18 mouse cellular contexts compared by ENCODE assay signal in the genomic region with DNA sequence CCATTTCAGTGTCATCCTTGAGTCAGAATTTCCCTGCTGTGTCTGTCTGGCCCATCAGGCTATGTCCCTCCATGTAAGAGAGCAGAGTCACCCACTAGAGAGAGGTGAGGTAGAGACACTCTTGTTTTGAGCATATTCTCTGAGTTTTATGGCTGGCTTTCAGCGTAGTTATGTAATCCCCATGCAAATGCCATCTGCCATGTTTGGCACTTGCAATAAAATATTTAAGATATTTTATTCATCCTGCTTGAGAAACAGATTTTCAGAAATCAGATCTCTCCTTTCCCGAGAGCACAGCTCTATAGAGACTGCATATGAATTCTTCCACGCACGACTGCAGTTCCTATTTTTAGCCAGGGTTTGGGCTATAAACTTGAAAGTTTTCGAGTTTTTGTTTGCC.
A peak's percentile ranks its signal among the peaks of the same experiment; 100 is the strongest.
DNase-seq lines count a peak whose midpoint lies in the region; ATAC-seq and TF ChIP-seq lines count a peak whose summit lies in the region.
"Had no signal": no experiment of that assay in that cellular context is flagged by ENCODE, and none has a peak within 500 bp of the region (broad histone marks: within the 10 kb centered on the region; RNA-seq: fewer than 3 reads in every experiment).

No protein-coding gene starts in this region.

- 84% methylated on average over 5 of the region's 5 CpGs for WGBS in hindbrain, embryonic 11.5 days

- no peaks in the 10 kb centered on the region for H3K27me3 ChIP-seq in hindbrain, embryonic 11.5 days (ENCODE audit: control insufficient read depth, insufficient read depth, low read length)
- H3K27me3 ChIP-seq: CH12.LX; liver, embryonic 13.5 days; neural tube, embryonic 12.5 days; Patski; stomach, embryonic 15.5 days had no signal

- H3K36me3 ChIP-seq in hindbrain, embryonic 11.5 days (ENCODE audit: control insufficient read depth, insufficient read depth, low read length), result no peaks in the 10 kb centered on the region
- H3K36me3 ChIP-seq: liver, embryonic 13.5 days; neural tube, embryonic 12.5 days; stomach, embryonic 15.5 days had no signal

- no peaks in the 10 kb centered on the region for H3K9me3 ChIP-seq in hindbrain, embryonic 11.5 days (ENCODE audit: control insufficient read depth, low read length)
- H3K9me3 ChIP-seq: liver, embryonic 13.5 days; neural tube, embryonic 12.5 days; stomach, embryonic 15.5 days had no signal

- H3K9ac ChIP-seq in hindbrain, embryonic 11.5 days (ENCODE audit: low read depth, low read length), result no peak overlapping the region
- H3K9ac ChIP-seq: hindbrain, embryonic 14.5 days; liver, embryonic 13.5 days; neural tube, embryonic 12.5 days; stomach, embryonic 15.5 days had no signal

- no peaks in the 10 kb centered on the region for H3K4me1 ChIP-seq in hindbrain, embryonic 11.5 days (replicated peaks; ENCODE audit: control insufficient read depth, insufficient read depth, low read length)
- H3K4me1 ChIP-seq: liver, embryonic 13.5 days; neural tube, embryonic 12.5 days; stomach, embryonic 15.5 days had no signal

- no peak for ATAC-seq in hindbrain, embryonic 11.5 days (ENCODE audit: low FRiP score)
- ATAC-seq in monocyte, adult 5-6 weeks (replicated peaks; ENCODE audit: insufficient number of reproducible peaks, low FRiP score, low TSS enrichment, poor library complexity, severe bottlenecking), result no peak
- ATAC-seq: Patski had no signal

- intact Hi-C loops in left cerebral cortex, adult 2 months (cut with DNase I), result loop anchor here (10.0 kb wide), 1 partner anchor 548 kb away; no protein-coding TSS in a partner anchor

- no peak for TF ChIP-seq CTCF in left cerebral cortex, adult 2 months (IDR thresholded peaks at IDR 0.05)

- peak; percentile 87 for DNase-seq in brain, adult 2 months (ENCODE audit: low read depth, low spot score)
- DNase-seq in cerebellum, adult 11 months, result peak; percentile 16
- DNase-seq in frontal cortex, postnatal 10 days (ENCODE audit: low spot score in 2 of 2), result peak; percentile 12 to 14
- peak in 1 of 2 experiments; percentile 50 for DNase-seq in left cerebral cortex, adult 2 months (ENCODE audit: extremely low spot score in 1 of 2, low spot score in 2 of 2)
- DNase-seq in hindbrain, embryonic 11.5 days (ENCODE audit: low spot score), result no peak
- no peak for DNase-seq in heart, adult 18-20 months
- DNase-seq: adrenal gland, postnatal 10 days; gastrocnemius, postnatal 25 days; liver, embryonic 13.5 days; lung, postnatal 14 days; midbrain, embryonic 14.5 days had no signal

- H3K27ac ChIP-seq in left cerebral cortex, adult 2 months, result peak overlapping the region; percentile 89
- no peak overlapping the region for H3K27ac ChIP-seq in hindbrain, embryonic 11.5 days (ENCODE audit: low read depth, low read length)
- H3K27ac ChIP-seq: hindbrain, embryonic 14.5 days; kidney, postnatal 0 days; liver, embryonic 13.5 days; neural tube, embryonic 12.5 days; stomach, embryonic 15.5 days had no signal

- H3K4me3 ChIP-seq in left cerebral cortex, adult 2 months, result no peak overlapping the region
- no peak overlapping the region for H3K4me3 ChIP-seq in hindbrain, embryonic 11.5 days (ENCODE audit: low read depth, low read length)
- H3K4me3 ChIP-seq: liver, embryonic 13.5 days; neural tube, embryonic 12.5 days; stomach, embryonic 15.5 days had no signal

- no peak overlapping the region for H3K4me2 ChIP-seq in hindbrain, embryonic 11.5 days (replicated peaks; ENCODE audit: low read depth, low read length)
- H3K4me2 ChIP-seq: hindbrain, embryonic 14.5 days; liver, embryonic 13.5 days; neural tube, embryonic 12.5 days; stomach, embryonic 15.5 days had no signal

Comparison
In these comparisons a context has a peak if more than half of its experiments do, and no peak if none do; other contexts are left out.
1. DNase-seq: peak in brain, adult 2 months (single experiment), cerebellum, adult 11 months (single experiment) and frontal cortex, postnatal 10 days (2 of 2); none in hindbrain, embryonic 11.5 days (single experiment) and heart, adult 18-20 months (0 of 2).